Mouse (Mus musculus) Muller cell, postnatal 12 days (primary cell): ENCODE measurements around the gene Tmtc3.
"Not testable (repeated sequence)": the region's sequence is repeated elsewhere in the genome, so short reads cannot be mapped to it uniquely, and the experiment has no call there.

Experiments used
- DNase-seq: peaks from one replicate; pipeline ENCODE4 v3.0.0-alpha.2; 2015; ENCODE audit errors: inconsistent ontology term

The Tmtc3 gene

GRCm38 (mm10) chr10:100487097-100487978 is at the start of gene Tmtc3, which contains the start of gene Cep290:
Gene Tmtc3, minus strand, starts transcription at chr10:100487350.
Gene Cep290, plus strand, starts transcription at chr10:100487558.
- DNase-seq: peak; percentile 97

DNA sequence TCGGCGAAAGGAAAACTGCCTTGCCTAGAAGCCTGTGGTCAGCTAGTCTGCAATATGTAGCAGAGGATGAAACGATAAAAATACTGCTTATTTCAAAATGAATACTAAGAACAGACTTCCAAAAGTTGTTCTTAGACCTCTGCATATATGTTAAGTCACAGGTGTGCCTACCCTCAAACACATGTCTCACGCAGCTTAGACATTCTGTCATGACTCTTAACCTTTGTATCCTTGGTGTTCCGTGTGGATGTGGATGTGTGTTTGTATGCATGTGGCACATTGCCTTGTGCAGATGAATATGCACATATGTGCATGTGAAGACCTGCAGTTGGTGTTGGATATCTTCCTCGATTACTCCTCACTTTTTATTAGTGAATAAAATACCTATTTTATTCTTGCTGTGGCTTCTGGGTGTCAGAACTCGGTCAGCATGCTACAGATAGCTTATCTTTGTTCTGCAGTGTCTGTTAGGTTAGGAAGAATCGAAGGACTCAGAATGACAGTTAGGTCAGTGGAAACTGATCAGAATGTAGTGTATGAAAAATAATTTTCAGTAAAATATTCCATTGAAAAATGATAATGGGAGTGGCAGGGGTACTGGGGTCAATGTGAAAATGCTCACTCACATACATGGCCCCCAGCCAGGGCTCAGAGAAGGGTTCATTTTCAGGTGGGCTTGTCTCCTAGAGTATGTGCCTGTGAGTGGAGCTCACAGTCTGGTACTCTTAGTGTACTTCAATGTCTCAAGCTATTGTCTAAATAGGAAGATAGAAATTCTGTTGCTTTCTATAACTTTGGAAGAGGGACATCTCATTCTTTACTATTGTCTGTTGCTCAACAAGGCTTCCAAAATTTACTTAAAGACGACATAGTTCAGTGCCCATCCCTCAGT is 37.6 kb upstream of the Tmtc3 start:
- no peak for DNase-seq

DNA sequence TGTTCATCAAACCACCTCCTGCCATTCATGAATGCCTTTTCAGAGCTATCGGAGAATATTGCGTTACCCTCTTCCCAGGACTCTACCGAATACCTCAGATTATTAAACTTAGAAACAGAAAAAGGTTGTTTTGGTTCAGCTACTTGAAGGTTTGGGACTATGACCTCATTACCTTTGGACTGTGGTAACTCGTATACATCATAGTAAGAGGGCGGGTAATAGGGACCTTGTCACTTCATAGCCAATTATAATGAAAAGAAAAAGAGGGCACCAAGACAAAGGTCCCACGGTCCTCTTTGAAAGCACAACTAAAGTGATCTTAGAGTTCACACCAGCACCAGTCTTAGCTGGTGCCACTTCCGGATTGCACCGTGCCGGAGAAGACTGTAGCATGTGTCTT is 35.2 kb upstream of the Tmtc3 start:
- no peak for DNase-seq

DNA sequence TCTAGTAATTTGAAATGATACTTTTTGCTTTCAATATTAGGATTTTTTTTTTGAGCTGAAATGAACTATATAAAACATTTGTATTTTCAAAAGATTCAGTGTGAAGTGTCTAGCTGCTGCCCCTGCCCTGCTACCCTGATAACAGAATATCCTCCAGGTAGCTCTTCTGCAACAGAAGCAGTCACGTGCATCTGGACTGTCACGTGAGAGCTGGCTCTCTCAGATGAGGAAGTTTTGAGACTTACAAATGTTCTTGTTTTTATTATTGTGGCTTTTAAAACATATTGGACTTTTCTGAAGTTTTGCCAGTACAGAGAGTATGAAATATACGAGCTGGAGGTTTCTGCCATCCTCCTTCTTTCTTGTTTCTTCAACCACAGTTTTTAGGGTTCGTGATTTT is 34.5 kb upstream of the Tmtc3 start:
- no peak for DNase-seq

DNA sequence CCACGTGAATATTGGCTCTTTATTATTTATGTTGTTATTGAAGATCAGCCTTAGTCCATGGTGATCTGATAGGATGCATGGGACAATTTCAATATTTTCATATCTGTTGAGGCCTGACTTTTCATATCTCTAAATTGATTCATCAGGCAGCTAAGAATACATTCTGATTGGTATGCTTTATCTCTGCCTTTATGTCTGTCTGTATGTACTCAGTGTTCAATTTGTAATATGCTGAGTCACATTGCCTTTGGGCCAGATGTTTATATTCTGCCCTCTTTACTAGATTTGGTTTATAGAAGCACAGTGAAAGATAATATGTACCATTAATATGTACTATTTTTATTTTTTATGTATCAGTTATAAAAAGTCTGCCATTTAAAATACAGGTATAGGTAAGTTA is 21.0 kb upstream of the Tmtc3 start:
- no peak for DNase-seq

GRCm38 (mm10) chr10:100498309-100498708 is 11.2 kb upstream of the Tmtc3 start:
- DNase-seq: no peak

DNA sequence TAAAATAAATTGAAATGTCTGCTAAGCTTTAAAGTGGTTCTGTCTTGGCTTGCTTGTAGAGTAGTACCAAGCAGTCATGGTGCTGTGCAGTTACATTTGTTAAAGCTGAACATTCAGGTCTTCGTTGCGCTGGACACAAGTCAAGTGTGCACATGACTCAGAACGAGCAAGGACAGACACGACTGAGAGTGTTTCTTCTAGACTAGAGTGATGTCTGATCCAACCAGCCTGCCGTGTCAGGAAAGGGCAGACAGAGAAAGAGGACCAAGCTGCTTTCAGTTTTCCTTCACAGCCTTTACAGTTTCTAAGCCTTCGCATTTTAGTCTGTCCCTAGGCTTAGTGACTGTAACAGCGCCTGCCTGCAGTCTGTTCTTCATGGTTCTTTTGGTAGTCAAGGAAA is 4.8 kb upstream of the Tmtc3 start:
- DNase-seq: no peak

- no peak for DNase-seq
Measured at GRCm38 (mm10) chr10:100486701-100487096, 451 bp downstream of the Tmtc3 start.

DNA sequence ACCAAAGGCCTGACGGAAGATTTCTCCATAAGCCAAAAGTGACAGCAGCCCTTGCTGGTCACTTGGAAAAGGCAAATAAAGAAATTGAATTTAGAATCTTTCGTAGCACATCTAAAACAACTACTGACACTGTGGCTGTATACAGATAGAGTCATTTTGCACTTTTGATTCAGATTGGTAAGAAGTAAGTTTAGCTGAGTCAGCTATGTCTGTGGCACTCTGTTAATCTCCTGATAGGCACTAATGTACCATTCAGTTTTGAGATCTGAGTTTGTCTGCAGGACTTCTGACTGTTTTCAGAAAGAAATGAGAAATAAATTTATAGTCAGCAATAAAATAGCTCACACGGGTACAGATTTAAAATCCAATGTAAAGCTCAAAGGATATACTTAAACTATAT is 7.6 kb downstream of the Tmtc3 start:
- DNase-seq: no peak

GRCm38 (mm10) chr10:100475040-100475439 is 12.1 kb downstream of the Tmtc3 start:
- peak; percentile 7 for DNase-seq

DNA sequence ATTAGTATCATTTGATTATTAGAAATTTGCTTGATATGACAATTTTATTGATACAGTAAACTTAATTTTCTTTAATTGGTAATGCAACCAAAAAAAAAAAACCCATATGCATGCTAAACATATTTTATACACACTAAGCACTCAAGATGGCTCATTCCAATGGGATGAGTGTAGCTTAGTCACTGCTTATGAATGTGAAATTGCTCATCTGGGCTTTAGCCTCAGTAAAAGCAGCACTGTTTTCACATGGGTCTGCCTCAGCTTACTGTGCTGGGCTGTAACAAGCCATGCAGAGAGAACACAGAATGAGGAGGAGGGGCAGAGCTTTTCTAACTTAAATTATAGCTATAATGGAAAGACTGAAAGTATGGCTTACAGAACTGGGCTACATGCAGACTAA is 26.6 kb downstream of the Tmtc3 start:
- peak; percentile 56 for DNase-seq

DNA sequence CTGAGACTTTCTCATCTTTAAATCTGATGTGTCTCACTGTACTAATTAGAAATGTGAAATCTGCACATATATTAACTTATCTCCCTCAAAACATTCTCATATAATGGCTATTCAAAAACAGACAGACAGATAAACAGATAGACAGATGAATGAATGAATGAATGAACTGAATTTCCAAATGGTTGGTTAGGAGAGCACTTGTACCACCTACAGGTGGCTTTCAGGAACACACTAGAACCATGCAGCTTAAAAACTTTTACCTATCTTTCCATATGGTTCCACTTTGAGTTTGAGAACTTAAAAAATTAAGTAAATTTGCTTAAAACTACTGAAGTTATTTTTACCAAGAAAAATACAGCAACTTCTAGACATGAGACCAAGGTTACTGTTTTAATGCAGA is 37.8 kb downstream of the Tmtc3 start:
- DNase-seq: no peak

DNA sequence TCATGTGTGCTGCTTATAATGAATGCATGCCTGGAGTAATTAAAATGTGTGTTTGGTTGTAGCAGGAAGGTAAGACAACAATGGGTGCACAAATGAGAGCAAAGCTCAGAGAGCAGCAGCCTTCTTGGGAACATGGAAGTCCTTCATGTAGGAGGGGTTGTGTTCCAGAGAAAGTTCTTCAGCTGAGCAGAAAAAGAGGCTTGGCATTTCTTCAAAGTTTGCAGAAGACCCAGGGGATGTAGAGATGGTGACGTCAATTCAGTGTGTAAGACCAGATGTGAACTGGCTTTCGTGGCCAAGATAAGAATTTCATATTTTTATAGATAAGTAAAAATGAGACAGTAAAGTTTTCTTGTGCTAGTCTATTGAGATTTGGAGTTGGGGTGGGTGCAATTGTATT is 59.6 kb downstream of the Tmtc3 start:
- no peak for DNase-seq

- DNase-seq: no peak
Measured at GRCm38 (mm10) chr10:100415566-100415965, 71.6 kb downstream of the Tmtc3 start.

- DNase-seq: not testable (repeated sequence)
Measured at GRCm38 (mm10) chr10:100402301-100402700, 84.8 kb downstream of the Tmtc3 start.
